Mouse (Mus musculus): ENCODE measurements around the gene Ankrd35. TPM values are rescaled to one million over a fixed set of nuclear protein-coding genes. Genes with fewer than 3 reads are reported as not detected.

The Ankrd35 gene
- 3.3 and 3.6 TPM in 2 replicates for polyA plus RNA-seq (2015; fragmentation: Nextera tagmentation; extraction: Ambion mirVana)

DNA sequence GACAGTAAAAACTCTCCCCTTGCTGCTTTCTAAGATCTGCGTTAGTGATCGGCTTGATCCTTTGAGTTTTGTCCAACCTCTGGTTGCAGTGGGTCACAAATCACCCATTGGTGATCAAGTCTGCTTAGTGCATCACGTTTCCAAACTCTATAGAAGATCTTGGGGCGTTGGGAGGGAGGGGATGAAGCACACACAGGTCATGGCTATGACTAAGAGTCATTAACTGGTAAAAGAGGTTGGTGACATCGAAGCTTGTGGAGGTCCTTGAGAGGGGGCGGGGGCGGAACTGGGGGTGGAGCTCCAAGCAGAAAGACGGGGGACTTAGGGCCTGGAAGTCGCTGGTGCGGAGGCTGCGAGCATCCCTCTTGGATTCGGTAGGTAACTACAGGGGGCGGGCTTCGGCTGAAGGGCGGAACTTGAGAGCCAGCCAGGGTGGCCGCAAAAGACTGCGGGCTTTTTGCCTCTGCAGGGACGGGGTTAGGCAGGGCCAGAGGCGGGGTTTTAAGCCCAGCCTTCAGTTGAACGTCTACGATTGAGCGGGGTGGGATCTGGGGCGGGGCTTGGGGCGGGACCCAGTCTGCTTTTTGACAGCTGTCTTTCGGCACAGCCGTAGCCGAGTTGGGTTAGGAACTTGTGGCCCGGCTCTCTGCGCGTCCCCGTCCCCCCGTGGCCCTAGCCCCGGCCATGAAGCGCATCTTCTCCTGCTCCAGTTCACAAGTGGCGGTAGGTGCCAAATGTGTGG is at the start of gene Ankrd35:
TSS of gene Ankrd35 (plus strand) at position 405 of the 742 bp plus-strand sequence.

DNA sequence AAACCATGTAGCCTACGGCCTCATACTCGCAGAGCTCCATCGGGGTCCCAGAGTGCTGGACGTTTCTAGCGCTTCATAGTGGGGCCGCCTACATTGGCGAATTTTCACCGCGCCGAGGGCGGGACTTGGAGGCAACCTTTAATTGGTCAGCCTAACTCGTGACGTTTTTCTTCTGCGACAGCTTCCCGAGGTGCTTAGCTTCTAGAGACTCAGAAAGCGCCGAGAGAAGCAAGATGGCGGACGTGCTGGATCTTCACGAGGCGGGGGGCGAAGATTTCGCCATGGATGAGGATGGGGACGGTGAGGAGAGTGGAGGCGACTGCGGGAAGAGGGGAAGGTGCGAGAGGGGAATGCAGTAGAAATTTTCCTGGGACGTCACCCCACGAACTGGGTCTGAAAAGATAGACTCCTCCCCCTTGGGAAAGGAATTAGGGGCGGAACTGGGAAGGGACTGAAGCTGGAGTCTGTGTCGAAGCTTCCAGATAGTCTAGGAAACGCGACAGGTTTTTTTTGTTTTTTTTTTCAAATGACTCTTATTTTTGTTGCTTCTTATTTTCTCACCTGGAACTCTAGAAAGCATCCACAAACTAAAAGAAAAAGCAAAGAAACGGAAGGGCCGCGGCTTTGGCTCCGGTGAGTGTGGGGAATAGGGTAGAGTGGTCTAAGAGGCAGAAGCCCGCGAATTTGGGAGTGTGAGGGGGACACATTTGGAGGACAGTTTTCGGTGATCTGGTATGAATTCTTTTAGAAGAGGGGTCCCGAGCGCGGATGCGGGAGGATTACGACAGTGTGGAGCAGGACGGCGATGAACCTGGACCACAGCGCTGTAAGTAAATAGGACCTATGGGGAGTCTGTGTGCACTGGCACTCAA is 40.0 kb upstream of the Ankrd35 start, which contains the start of gene Rbm8a:
TSS of gene Rbm8a (plus strand) at position 205 of the 872 bp plus-strand sequence.

DNA sequence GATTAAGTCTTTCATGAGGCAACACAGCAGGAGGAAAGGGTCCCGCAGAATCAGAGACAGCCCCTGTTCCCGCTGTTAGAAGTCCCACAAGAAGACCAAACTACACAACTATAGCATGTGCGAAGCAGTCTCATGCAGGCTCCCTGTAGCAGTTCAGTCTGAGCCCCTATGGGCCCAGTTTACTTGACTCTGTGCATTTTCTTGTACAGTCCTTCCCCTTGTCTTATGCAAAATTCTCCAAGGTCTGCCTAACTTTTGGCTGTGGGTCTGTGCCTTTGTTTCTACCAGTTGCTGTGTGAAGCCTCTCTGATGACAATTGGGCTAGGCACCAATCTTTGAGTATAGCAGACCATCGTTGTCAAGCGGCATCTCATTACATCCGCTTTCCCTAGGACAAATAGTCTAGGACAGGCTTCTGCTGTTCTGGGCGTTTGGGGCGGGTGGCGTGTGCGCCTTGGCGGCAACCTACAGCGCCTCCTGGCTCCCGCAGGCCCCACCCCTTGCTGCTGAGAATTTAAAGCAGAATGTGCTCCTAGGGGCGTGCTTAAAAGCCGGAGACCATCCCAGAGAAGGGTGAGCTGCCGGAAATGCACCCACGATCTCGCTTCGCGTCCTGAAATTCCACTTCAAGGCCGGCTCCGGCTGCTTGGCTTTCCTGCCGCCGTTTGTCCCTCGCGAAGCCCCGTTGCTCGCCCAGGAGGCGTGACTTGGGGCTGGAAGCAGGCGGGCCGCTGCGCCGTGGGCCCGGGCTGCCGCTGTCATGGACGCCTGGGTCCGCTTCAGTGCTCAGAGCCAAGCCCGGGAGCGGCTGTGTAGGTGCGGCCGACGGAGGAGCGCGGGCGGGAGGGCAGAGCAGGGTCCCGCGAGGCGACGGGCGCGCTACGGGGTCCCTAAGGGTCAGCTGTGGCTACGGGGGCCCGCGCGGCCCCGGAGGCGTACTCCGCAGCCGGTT is 34.7 kb upstream of the Ankrd35 start, which contains the start of the genes Pex11b and Gm42957:
TSS of gene Pex11b (plus strand) at position 449 of the 952 bp plus-strand sequence.
TSS of gene Gm42957 (plus strand) at position 547 of the 952 bp plus-strand sequence.

DNA sequence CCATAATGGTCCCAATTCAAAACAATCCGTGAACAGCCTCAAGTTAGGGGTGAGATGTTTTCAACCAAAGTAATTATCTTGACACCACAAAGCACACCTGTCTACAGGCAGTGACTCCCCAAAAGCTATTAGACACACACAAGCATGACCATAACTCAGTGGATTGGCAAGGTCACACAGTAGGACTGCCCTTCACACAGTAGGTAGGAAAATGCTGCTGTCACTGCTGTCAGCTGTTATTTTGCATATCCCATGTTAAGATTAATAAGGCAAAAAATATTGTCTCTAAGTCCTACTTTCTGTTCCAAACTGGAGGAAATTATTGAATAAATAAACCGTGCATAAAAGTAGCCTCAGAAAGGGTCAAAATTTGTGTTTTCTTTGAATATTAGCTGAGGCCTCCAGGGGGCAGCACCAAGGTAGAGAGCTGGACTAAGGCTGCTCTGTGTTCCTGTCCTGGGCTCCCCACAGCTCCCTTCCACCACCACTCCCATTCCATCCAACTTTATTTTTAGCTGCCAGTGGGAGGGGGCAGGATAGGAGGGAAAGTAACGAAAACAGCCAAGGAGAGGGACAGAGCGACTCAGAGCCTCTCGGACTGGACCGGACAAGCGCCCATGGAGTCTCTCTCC is 24.8 kb upstream of the Ankrd35 start, which contains the start of gene Itga10:
TSS of gene Itga10 (plus strand) at position 567 of the 632 bp plus-strand sequence.

DNA sequence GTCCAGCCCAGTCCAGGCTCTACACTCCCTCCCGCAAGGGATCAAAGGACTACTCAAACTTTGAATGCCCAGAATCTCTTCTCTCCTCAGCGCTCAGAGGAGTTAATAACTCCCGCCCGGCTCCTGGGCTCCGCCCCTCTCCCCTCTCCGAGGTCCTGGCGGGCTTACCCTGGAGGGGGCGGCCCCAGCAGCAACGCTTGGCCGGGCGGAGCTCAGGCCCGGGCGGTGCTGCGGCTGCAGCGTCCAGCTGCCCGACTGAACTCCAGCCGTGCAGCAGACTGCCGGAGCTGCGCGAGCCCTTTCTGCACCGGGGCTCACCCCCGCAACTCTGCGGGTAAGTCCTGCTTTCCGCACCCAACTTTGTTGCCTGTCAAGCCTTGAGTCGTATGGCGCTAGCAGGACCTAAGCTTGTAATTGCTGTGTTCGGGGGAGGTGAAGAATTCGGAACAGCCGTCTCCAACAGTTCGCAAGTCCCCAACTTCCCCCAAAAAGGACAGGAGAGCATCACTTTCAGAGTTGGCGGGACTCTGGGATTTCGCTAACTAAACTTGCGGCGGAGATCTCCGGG is 26.4 kb downstream of the Ankrd35 start, which contains the start of gene Pias3:
TSS of gene Pias3 (plus strand) at position 187 of the 568 bp plus-strand sequence.

DNA sequence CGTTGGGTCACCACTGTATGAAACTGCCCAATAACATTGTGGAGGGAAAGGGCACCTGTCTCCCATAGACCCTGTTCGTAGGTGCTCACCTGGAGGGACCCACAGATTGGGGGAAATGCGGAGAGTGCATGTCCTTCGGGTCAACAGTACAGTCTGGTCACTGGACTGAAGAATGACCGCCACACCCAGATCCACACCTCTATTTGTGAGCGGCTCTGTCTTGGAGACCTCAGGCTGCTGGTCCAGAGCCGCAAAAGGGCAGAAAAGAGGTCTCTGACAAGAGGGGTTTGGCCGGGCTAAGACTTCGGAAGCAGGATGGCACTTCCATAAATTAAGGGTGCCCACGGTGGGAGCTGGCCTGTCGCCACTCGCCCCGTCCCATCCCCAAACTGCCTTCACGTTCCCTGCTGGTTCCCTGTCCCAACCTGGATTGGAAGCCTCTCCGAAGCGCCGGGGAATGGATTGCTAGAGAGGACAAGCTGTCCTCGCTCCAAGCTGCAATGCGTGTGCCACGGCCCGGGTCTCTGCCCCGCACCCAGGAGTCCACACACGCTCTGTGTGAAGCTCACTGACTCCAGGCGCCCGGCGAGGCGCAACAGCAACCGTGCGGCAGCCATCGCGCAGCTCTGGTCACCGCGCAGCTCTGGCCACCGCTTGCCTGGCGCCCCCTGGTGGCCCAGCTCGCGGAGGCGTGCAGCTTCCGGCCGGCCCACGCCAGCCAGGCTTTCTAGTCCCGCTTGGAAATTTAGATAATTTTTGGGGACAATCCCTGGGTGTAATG is 38.2 kb downstream of the Ankrd35 start, which contains the start of gene Nudt17:
TSS of gene Nudt17 (minus strand) at position 660 of the 781 bp plus-strand sequence.

DNA sequence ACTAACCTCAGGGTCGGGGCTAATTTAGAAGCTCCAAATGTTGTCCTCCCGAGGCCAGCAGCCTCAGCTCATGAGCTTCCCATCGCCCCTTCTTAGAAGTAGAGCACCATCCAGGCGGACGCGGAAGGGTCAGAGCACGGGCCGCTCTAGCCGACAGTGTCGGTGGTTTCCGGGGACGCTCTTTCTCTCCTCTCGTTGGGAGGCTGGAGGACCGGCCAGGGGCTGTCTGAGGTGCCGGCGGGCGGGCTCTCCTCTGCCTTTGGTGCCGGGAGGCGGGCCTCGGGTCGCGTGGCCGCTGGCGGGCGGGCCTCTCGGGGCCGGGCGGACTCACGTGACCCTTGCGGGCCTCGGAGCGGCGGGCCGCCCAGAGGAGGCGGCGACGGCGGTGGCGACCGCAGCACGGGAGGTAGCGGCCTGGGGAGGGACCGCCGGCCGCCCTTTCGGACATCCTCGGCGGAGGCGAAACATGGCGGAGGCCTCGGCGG is 57.5 kb downstream of the Ankrd35 start, which contains the start of the genes Polr3c and Rnf115:
TSS of gene Polr3c (minus strand) at position 286 of the 485 bp plus-strand sequence.
TSS of gene Rnf115 (plus strand) at position 322 of the 485 bp plus-strand sequence.

Other genes starting within 250 kb of the Ankrd35 start
- gene BC107364, start 217.8 kb upstream of the Ankrd35 start, polyA plus RNA-seq (2015; fragmentation: Nextera tagmentation; extraction: Ambion mirVana) = 0.21 TPM in 1 of 2 replicates, not detected in the other
- gene Hfe2, start 145.0 kb upstream of the Ankrd35 start, polyA plus RNA-seq (2015; fragmentation: Nextera tagmentation; extraction: Ambion mirVana) = 2.9 and 3.4 TPM in 2 replicates
- gene Txnip, start 112.2 kb upstream of the Ankrd35 start, polyA plus RNA-seq (2015; fragmentation: Nextera tagmentation; extraction: Ambion mirVana) = 67.9 and 71.6 TPM in 2 replicates
- 1.0 and 1.7 TPM in 2 replicates for gene Gm16253, start 93.1 kb upstream of the Ankrd35 start, polyA plus RNA-seq (2015; fragmentation: Nextera tagmentation; extraction: Ambion mirVana)
- gene Polr3gl, start 76.0 kb upstream of the Ankrd35 start, polyA plus RNA-seq (2015; fragmentation: Nextera tagmentation; extraction: Ambion mirVana) = 29.4 and 31.7 TPM in 2 replicates
- gene Ankrd34a, start 73.5 kb upstream of the Ankrd35 start, polyA plus RNA-seq (2015; fragmentation: Nextera tagmentation; extraction: Ambion mirVana) = 19.9 and 23.3 TPM in 2 replicates
- 6.8 and 7.1 TPM in 2 replicates for gene Lix1l, start 69.0 kb upstream of the Ankrd35 start, polyA plus RNA-seq (2015; fragmentation: Nextera tagmentation; extraction: Ambion mirVana)
- 83.0 and 95.3 TPM in 2 replicates for gene Rbm8a, start 40.2 kb upstream of the Ankrd35 start, polyA plus RNA-seq (2015; fragmentation: Nextera tagmentation; extraction: Ambion mirVana)
- 66.2 and 76.0 TPM in 2 replicates for gene Pex11b, start 34.8 kb upstream of the Ankrd35 start, polyA plus RNA-seq (2015; fragmentation: Nextera tagmentation; extraction: Ambion mirVana)
- gene Gm42957, start 34.7 kb upstream of the Ankrd35 start, polyA plus RNA-seq (2015; fragmentation: Nextera tagmentation; extraction: Ambion mirVana) = 0.05 and 0.09 TPM in 2 replicates
- gene Itga10, start 24.5 kb upstream of the Ankrd35 start, polyA plus RNA-seq (2015; fragmentation: Nextera tagmentation; extraction: Ambion mirVana) = 0.85 and 1.7 TPM in 2 replicates
- gene Pias3, start 26.3 kb downstream of the Ankrd35 start, polyA plus RNA-seq (2015; fragmentation: Nextera tagmentation; extraction: Ambion mirVana) = 33.1 and 40.1 TPM in 2 replicates
- gene Nudt17, start 38.4 kb downstream of the Ankrd35 start, polyA plus RNA-seq (2015; fragmentation: Nextera tagmentation; extraction: Ambion mirVana) = 19.4 and 23.6 TPM in 2 replicates
- gene Polr3c, start 57.5 kb downstream of the Ankrd35 start, polyA plus RNA-seq (2015; fragmentation: Nextera tagmentation; extraction: Ambion mirVana) = 26.7 and 28.2 TPM in 2 replicates
- gene Rnf115, start 57.5 kb downstream of the Ankrd35 start, polyA plus RNA-seq (2015; fragmentation: Nextera tagmentation; extraction: Ambion mirVana) = 71.8 and 80.0 TPM in 2 replicates
- 0.09 TPM in 1 of 2 replicates, not detected in the other for gene Pdzk1, start 159.2 kb downstream of the Ankrd35 start, polyA plus RNA-seq (2015; fragmentation: Nextera tagmentation; extraction: Ambion mirVana)
- gene Cd160, start 159.2 kb downstream of the Ankrd35 start, polyA plus RNA-seq (2015; fragmentation: Nextera tagmentation; extraction: Ambion mirVana) = 0.23 and 0.29 TPM in 2 replicates
- gene Gja5, start 234.6 kb downstream of the Ankrd35 start, polyA plus RNA-seq (2015; fragmentation: Nextera tagmentation; extraction: Ambion mirVana) = 1.1 and 1.7 TPM in 2 replicates
- gene Gpr89, start 235.2 kb downstream of the Ankrd35 start, polyA plus RNA-seq (2015; fragmentation: Nextera tagmentation; extraction: Ambion mirVana) = 38.6 and 42.1 TPM in 2 replicates

Data from neural tube, postnatal 0 days (tissue).